Mouse (Mus musculus) liver, adult 2 months (tissue): ENCODE results near the gene Dglucy.

Source experiments
- CTCF ChIP-seq: fragments of 200-500 bp; IDR thresholded peaks from 2 replicates; pipeline ENCODE4 v1.5.1; 2011; ENCODE audit warnings: low read depth, low read length, control low read depth
- POLR2A ChIP-seq: fragments of 200-500 bp; IDR thresholded peaks from 2 replicates; pipeline ENCODE4 v1.6.1; 2011; ENCODE audit warnings: low read length, control low read depth; ENCODE audit not compliant: insufficient read depth; ENCODE audit errors: extremely low read depth

- no peak for TF ChIP-seq CTCF
- no peak for TF ChIP-seq POLR2A
Measured at GRCm38 (mm10) chr12:100845829-100846228, 67.0 kb downstream of the Dglucy start.
